Mouse (Mus musculus) heart, postnatal 0 days (tissue): ENCODE measurements at regions not wholly inside any gene's neighbourhood (a gene's known extent, or its start where the extent isn't known, plus 50 kb on each side); places are given as distances from the start of the nearest gene placed in this dataset.

ENCODE experiments used
- CTCF ChIP-seq: IDR thresholded peaks from 2 replicates; pipeline ENCODE4 v1.5.1; 2016; ENCODE audit warnings: antibody characterized with exemption, control low read depth, low read depth
- EP300 ChIP-seq: IDR thresholded peaks from 2 replicates; pipeline ENCODE4 v1.6.1; 2016; ENCODE audit warnings: antibody characterized with exemption, low read depth

DNA sequence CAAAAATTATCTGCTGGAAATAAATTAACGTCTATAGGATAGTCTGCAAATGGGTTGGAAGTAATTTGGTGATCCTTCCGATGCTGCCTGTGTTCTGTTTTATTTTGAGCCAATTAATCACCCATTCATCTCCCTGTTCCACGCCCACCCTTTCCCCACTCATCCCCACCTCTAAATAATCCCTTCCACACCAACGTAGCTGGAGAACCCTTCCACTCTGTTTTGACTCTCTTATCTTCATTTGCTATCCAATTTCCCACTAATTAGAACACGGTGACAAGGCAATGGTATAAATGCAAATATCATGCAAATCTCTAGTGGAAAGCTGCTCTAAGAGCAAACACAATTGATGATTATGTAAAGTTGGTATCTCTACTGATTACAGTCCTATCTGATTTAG, 399.3 kb upstream of the Tenm3 start:
- TF ChIP-seq CTCF (no peak), EP300 (no peak)
